In the genomic region with DNA sequence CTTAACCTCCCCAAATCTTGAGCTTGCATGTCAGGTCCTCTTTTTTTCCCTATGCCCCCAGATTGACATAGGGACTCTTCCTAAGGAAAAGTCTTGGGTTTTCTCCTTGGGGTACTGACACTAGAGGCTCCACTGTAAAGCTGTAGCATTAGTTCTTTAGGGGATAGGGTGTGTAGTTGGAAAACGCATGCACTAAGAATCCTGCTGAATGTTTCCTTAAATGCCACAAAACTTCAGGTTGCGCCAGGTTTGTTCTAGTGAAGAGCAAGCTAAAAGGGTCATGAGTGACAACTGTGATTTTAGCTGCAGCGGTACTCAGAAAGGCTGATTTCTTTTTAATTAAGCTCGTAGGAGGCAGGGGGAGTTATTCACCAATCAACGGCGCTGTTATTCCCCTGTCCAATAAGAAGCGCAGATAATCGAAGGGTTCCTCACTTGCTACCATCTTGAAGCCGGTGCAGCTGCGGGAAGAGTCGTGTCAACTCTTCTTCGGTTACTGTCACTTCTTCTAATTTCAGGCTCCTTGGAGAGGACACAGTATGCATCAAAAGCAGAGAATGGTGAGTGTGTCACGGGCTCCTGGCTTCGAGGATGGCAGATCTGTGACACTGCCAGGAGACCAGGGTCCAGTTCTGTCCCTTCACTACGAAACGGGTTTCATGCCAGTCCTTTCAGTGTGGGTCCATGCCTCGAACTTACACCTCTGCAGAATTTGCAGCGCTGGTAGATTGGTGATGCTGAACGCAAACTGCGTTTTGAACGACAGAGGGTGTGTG, we compare ENCODE assay signal across 8 mouse cellular contexts. TPM values are rescaled to one million over a fixed set of nuclear protein-coding genes. Genes with fewer than 3 reads are reported as not detected.
A peak's percentile ranks its signal among the peaks of the same experiment; 100 is the strongest.
DNase-seq lines count a peak whose midpoint lies in the region; ATAC-seq and TF ChIP-seq lines count a peak whose summit lies in the region.

A gene (plus strand): TSS at position 431 of the 776 bp plus-strand sequence.

- DNase-seq in heart, postnatal 10 days: peak; percentile 93
- DNase-seq in large intestine, adult 2 months (ENCODE audit: low read depth, low spot score): peak; percentile 89
- peak; percentile 83 for DNase-seq in liver, postnatal 0 days
- DNase-seq in testis, postnatal 10 days (ENCODE audit: low spot score): peak; percentile 81

- ATAC-seq in cerebellum, adult (ENCODE audit: insufficient number of reproducible peaks, low FRiP score, low TSS enrichment): peak; percentile 94
- peak; percentile 98 for ATAC-seq in forebrain, embryonic 13.5 days
- ATAC-seq in liver, postnatal 0 days: peak; percentile 98
- ATAC-seq in neural tube, embryonic 14.5 days (ENCODE audit: low read depth): peak; percentile 99

- peak within 1 kb of the TSS; percentile 83 for H3K4me3 ChIP-seq in ES-Bruce4 (ENCODE audit: low read depth, low read length)
- H3K4me3 ChIP-seq in forebrain, embryonic 13.5 days: peak within 1 kb of the TSS; percentile 79
- H3K4me3 ChIP-seq in liver, postnatal 0 days (ENCODE audit: low read depth, low read length): peak within 1 kb of the TSS; percentile 84
- H3K4me3 ChIP-seq in neural tube, embryonic 14.5 days (ENCODE audit: low read depth, low read length): peak within 1 kb of the TSS; percentile 55

- no peak for TF ChIP-seq POLR2A in ES-Bruce4 (IDR thresholded peaks at IDR 0.05; ENCODE audit: insufficient read depth, low read length)

- no peaks in the 10 kb centered on the region for H3K36me3 ChIP-seq in ES-Bruce4 (ENCODE audit: control insufficient read depth, insufficient read depth, low read length, poor library complexity, severe bottlenecking)
- H3K36me3 ChIP-seq in forebrain, embryonic 13.5 days (ENCODE audit: poor library complexity, severe bottlenecking): peaks cover 26% of the 10 kb centered on the region
- H3K36me3 ChIP-seq in liver, postnatal 0 days (replicated peaks; ENCODE audit: insufficient read depth, low read length): peaks cover 6% of the 10 kb centered on the region; the same call in 1 of the 2 replicates
- no peaks in the 10 kb centered on the region; the same call in 1 of the 2 replicates for H3K36me3 ChIP-seq in neural tube, embryonic 14.5 days (ENCODE audit: control insufficient read depth, insufficient read depth, low read length)

- H3K4me1 ChIP-seq in ES-Bruce4 (ENCODE audit: control insufficient read depth, insufficient read depth, low read length): no peaks in the 10 kb centered on the region
- peaks cover 15% of the 10 kb centered on the region for H3K4me1 ChIP-seq in forebrain, embryonic 13.5 days
- peaks cover 6% of the 10 kb centered on the region for H3K4me1 ChIP-seq in liver, postnatal 0 days (ENCODE audit: insufficient read depth)
- H3K4me1 ChIP-seq in neural tube, embryonic 14.5 days (ENCODE audit: control insufficient read depth, insufficient read depth, low read length): peaks cover 7% of the 10 kb centered on the region; the same call in 1 of the 2 replicates

- no peak for TF ChIP-seq EP300 in ES-Bruce4 (IDR thresholded peaks at IDR 0.05; ENCODE audit: insufficient read depth, low read depth, low read length)
- TF ChIP-seq EP300 in liver, postnatal 0 days (IDR thresholded peaks at IDR 0.05; ENCODE audit: low read depth): no peak

- 1% methylated on average over 21 of the region's 21 CpGs for WGBS in forebrain, embryonic 13.5 days
- WGBS in large intestine, adult 2 months: under 1% methylated on average over 21 of the region's 21 CpGs
- 2% methylated on average over 21 of the region's 21 CpGs for WGBS in liver, postnatal 0 days (ENCODE audit: insufficient replicate concordance)
- 1% methylated on average over 21 of the region's 21 CpGs for WGBS in neural tube, embryonic 14.5 days

- no peaks in the 10 kb centered on the region for H3K27me3 ChIP-seq in ES-Bruce4 (ENCODE audit: control insufficient read depth, insufficient read depth, low read length, poor library complexity, severe bottlenecking)
- H3K27me3 ChIP-seq in forebrain, embryonic 13.5 days: no peaks in the 10 kb centered on the region
- H3K27me3 ChIP-seq in liver, postnatal 0 days (ENCODE audit: insufficient read depth, low read length): no peaks in the 10 kb centered on the region
- H3K27me3 ChIP-seq in neural tube, embryonic 14.5 days (ENCODE audit: control insufficient read depth, insufficient read depth, low read length): no peaks in the 10 kb centered on the region

- no peak within 1 kb of the TSS; the same call in 1 of the 2 replicates for H3K27ac ChIP-seq in ES-Bruce4 (ENCODE audit: insufficient read depth, low read length)
- H3K27ac ChIP-seq in forebrain, embryonic 13.5 days: peak within 1 kb of the TSS; percentile 66
- peak within 1 kb of the TSS; percentile 88 for H3K27ac ChIP-seq in liver, postnatal 0 days (ENCODE audit: low read depth)
- peak within 1 kb of the TSS; percentile 61 for H3K27ac ChIP-seq in neural tube, embryonic 14.5 days (ENCODE audit: low read depth, low read length)

- H3K9ac ChIP-seq in ES-Bruce4 (ENCODE audit: low read depth, poor library complexity, severe bottlenecking): peak within 1 kb of the TSS; percentile 51
- peak within 1 kb of the TSS; percentile 80 for H3K9ac ChIP-seq in forebrain, embryonic 13.5 days
- peak within 1 kb of the TSS; percentile 76 for H3K9ac ChIP-seq in liver, postnatal 0 days (replicated peaks)
- peak within 1 kb of the TSS; percentile 78 for H3K9ac ChIP-seq in neural tube, embryonic 14.5 days (replicated peaks; ENCODE audit: low read depth, low read length)

- no peaks in the 10 kb centered on the region for H3K9me3 ChIP-seq in ES-Bruce4 (replicated peaks; ENCODE audit: control insufficient read depth, insufficient read depth, low read length, poor library complexity, severe bottlenecking)
- no peaks in the 10 kb centered on the region for H3K9me3 ChIP-seq in forebrain, embryonic 13.5 days (replicated peaks)
- H3K9me3 ChIP-seq in liver, postnatal 0 days (ENCODE audit: low read length): no peaks in the 10 kb centered on the region
- no peaks in the 10 kb centered on the region for H3K9me3 ChIP-seq in neural tube, embryonic 14.5 days (ENCODE audit: control insufficient read depth, low read length)

- intact Hi-C loops in heart, postnatal 10 days (cut with DNase I): no loop called here

- peak within 1 kb of the TSS; percentile 84 for H3K4me2 ChIP-seq in forebrain, embryonic 13.5 days
- H3K4me2 ChIP-seq in liver, postnatal 0 days (ENCODE audit: low read depth, low read length): peak within 1 kb of the TSS; percentile 86
- H3K4me2 ChIP-seq in neural tube, embryonic 14.5 days (ENCODE audit: low read depth, low read length): peak within 1 kb of the TSS; percentile 72

- TF ChIP-seq CTCF in ES-Bruce4 (IDR thresholded peaks at IDR 0.05; ENCODE audit: low read depth, low read length): no peak
- 0 out of 2 replicates have a peak, but pooled peaks have one; percentile 11 for TF ChIP-seq CTCF in liver, postnatal 0 days (IDR thresholded peaks at IDR 0.05; ENCODE audit: low read depth)

RNA-seq across cellular contexts. Expression of the gene that starts here (rescaled TPM):
- 9.9 and 13.5 TPM in 2 replicates for polyA plus RNA-seq in ES-Bruce4 (2011; ENCODE audit: insufficient read depth, insufficient read length, low read depth, missing spikeins)
- 19.1 and 20.4 TPM in 2 replicates for polyA plus RNA-seq in forebrain, embryonic 13.5 days (2015; fragmentation: Nextera tagmentation; extraction: Ambion mirVana)
- total RNA-seq in heart, postnatal 10 days (2021): 1 to 10 TPM; 7.9 to 8.5 TPM
- polyA plus RNA-seq in large intestine, adult 2 months (2012; rRNA removed): 2.2 and 3.0 TPM in 2 replicates
- 2.1 and 2.7 TPM in 2 replicates for polyA plus RNA-seq in liver, postnatal 0 days (2015; fragmentation: Nextera tagmentation; extraction: Ambion mirVana)
- 24.9 and 25.0 TPM in 2 replicates for polyA plus RNA-seq in neural tube, embryonic 14.5 days (2014; fragmentation: Nextera tagmentation; extraction: Ambion mirVana)
